Mouse (Mus musculus): Measurements from ENCODE around the gene Cyp2r1.
A peak's percentile ranks its signal among the peaks of the same experiment; 100 is the strongest.
"Not testable (repeated sequence)": the region's sequence is repeated elsewhere in the genome, so short reads cannot be mapped to it uniquely, and the experiment has no call there.

Gene Cyp2r1

DNA sequence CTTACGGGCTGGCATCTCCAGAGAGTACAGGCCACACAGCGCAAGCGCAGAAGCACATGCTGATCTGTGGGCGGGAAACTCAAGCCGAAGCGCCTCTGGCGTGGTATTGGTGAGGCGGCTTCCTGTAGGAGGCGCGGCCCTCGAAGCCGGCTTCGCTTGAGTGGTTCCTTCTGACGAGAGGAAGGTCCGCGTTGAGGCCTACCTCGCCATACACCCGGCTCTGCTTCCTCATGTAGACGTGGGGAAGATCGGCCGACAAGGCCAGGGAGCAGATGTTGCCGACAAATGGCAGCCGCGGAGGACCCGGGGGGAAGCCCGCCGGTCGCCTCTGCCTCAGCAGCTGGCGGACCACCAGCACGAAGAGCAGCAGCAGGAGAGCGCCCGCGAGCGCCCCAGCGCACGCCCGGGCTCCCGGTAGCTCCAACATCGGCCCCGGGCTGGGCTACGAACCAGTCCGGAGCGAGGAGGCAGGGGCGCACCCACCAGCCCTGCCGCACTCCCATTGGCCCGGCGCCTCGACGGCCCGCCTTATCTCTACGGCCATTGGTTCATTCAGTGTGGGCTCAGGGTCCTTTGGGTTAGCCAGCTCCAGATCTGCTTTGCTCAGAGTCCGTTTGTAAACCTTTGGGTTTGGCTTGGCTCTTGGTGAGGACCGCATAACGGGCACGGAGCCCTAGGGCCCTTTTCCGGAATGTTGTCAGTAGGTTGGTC is at the start of gene Cyp2r1:
Gene Cyp2r1, minus strand, starts transcription at position 442 of the 711 bp plus-strand sequence.
- peak; percentile 89 to 92 for DNase-seq

GRCm38 (mm10) chr7:114594391-114594790 is 31.6 kb upstream of the Cyp2r1 start:
- peak in 1 of 2 experiments; percentile 11 for DNase-seq

DNA sequence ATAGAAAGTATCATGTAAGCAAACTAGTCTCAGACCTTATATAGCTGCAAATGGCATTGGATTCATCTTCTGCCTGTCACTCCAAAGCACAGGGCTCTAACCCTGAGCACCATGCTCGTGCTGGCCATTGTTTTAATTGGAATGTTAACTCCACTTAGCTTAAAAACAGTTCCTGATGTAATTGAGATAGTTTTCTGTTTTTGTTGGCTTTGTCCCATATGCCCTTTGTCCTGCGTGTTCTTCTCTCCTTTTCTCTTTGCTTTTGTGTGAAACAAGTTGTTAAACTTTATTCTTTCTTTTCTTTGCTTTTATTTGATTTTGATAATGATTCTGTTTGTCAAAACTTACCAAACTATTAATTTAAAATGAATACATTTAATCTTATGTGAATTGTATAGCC is 19.7 kb upstream of the Cyp2r1 start:
- peak; percentile 36 to 44 for DNase-seq

GRCm38 (mm10) chr7:114581200-114581599 is 18.4 kb upstream of the Cyp2r1 start:
- DNase-seq, result no peak

DNA sequence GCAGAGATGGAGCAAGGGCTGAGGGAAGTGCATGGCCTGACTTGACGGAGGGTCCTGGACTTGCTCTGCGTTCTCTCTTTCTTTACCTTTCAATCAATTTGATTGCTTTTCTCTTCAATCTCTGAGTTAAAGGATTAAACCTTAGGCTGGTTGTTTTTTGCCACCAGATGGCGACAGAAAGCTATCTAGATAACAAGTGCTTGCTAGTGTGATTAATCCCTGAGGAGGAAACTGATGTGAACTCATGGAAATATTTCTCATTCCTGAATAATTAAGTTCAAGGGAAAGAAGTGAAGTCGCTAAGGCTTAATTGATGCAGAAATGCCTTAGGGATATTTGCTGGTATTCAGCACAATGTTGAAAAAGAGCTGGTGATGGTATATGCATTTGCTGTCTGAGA is 17.7 kb upstream of the Cyp2r1 start:
- peak; percentile 72 to 85 for DNase-seq

DNA sequence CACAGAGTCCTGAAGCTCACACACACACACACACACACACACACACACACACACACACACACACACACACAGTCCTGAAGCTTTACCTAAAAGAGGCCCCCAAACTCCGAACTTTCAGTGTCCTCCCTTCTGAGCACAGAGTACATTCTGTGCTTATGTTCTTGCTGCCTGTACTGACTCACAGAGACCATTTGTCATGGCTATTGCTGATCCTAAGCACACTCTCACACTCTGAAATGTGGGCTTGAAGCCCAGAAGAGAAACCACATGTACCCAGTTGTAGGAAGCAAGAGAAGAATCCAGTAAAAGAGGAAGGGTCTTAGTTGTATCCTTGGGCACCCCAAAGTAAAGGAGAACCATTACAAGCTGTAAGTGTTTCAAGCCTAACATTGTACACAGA is 14.9 kb upstream of the Cyp2r1 start:
- no peak for DNase-seq

- no peak for DNase-seq
Observed at GRCm38 (mm10) chr7:114576931-114577330, 14.2 kb upstream of the Cyp2r1 start.

- not testable (repeated sequence) for DNase-seq
Observed at GRCm38 (mm10) chr7:114573866-114574265, 11.1 kb upstream of the Cyp2r1 start.

DNA sequence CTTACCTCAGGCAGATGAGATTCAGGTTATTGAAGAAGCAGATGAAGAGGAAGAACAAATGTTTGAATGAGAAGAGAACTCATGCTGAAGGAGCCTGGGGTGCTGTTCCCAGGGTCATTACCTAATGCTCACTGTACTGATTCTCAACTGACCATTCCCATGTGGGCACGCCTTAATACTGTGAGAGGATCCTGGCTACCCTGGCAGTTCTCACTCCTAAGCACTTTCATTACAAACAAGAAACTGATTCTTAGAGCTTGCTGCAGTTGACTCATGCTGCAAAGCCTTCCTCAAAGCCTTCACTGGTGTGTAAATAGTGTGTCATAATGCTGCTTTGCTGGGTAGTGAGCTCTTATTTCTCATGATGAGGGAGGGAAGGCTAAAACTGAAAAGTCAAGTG is 26.6 kb downstream of the Cyp2r1 start:
- DNase-seq, result no peak

- no peak for DNase-seq
Observed at GRCm38 (mm10) chr7:114526245-114526644, 36.5 kb downstream of the Cyp2r1 start.

GRCm38 (mm10) chr7:114520122-114520521 is 42.6 kb downstream of the Cyp2r1 start:
- no peak for DNase-seq

- DNase-seq, result no peak
Observed at GRCm38 (mm10) chr7:114508879-114509278, 53.9 kb downstream of the Cyp2r1 start.
